Mouse (Mus musculus): ENCODE measurements around the gene Mdfic. TPM values are rescaled to one million over a fixed set of nuclear protein-coding genes. Genes with fewer than 3 reads are reported as not detected.

The Mdfic gene
- 28.4 TPM for polyA plus RNA-seq (2014; fragmentation: Illumina TruSeq; extraction: RNeasy Lipid Tissue Mini Kit (QIAGEN cat#74804); ENCODE audit: insufficient read depth, low read depth, low replicate concordance)

GRCm38 (mm10) chr6:15720461-15720817 is at the start of gene Mdfic:
TSS of gene Mdfic (plus strand) at chr6:15720661.

